Mouse (Mus musculus): Measurements from ENCODE around the gene Tmem243. TPM values are rescaled to one million over a fixed set of nuclear protein-coding genes. Genes with fewer than 3 reads are reported as not detected.

Gene Tmem243
- polyA plus RNA-seq, 1 experiment from 2014 or later: 17.3 TPM

GRCm38 (mm10) chr5:9108490-9108889, 8.0 kb downstream of the Tmem243 start:
- H3K4me3 ChIP-seq: no peak overlapping the region
- no peak overlapping the region for H3K4me2 ChIP-seq
- peaks cover 2% of the 10 kb centered on the region; the same call in 1 of the 2 replicates for H3K27me3 ChIP-seq
- no peak for ATAC-seq (ENCODE audit: insufficient number of reproducible peaks, insufficient read depth, low FRiP score, low TSS enrichment, low read depth)
- no peaks in the 10 kb centered on the region for H3K4me1 ChIP-seq
- H3K27ac ChIP-seq: no peak overlapping the region
- no peaks in the 10 kb centered on the region for H3K36me3 ChIP-seq
- no peak overlapping the region for H3K9ac ChIP-seq
- H3K9me3 ChIP-seq: no peaks in the 10 kb centered on the region
- 83% methylated on average over 5 of the region's 5 CpGs for WGBS

DNA sequence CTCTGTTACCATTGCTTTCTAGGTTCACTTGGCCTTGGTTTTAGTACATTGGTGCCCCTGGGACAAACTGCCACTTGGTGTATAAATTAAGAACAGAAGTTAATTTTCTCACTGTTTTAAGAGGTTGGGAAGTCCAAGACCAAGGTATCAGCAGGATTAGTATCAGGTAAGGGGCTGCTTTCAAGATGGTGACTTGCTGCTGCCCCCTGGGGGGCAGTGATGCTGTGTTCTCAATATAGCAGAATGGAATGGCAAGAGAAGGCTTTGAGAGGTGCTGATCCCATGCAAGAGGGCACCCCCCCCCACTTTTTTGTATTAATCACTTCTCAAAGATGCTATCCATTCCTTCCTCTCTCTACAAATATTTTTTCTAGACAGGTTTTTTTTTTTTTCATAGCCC, 9.1 kb downstream of the Tmem243 start:
- H3K36me3 ChIP-seq: no peaks in the 10 kb centered on the region
- no peak for ATAC-seq (ENCODE audit: insufficient number of reproducible peaks, insufficient read depth, low FRiP score, low TSS enrichment, low read depth)

GRCm38 (mm10) chr5:9111285-9111684, 10.8 kb downstream of the Tmem243 start:
- Histone ChIP-seq H3K27me3 (no peaks in the 10 kb centered on the region), H3K27ac (no peak overlapping the region), H3K9ac (no peak overlapping the region), H3K36me3 (peaks cover 4% of the 10 kb centered on the region), H3K9me3 (no peaks in the 10 kb centered on the region), H3K4me2 (no peak overlapping the region), H3K4me1 (no peaks in the 10 kb centered on the region), H3K4me3 (no peak overlapping the region)
- 58% methylated on average over 2 of the region's 2 CpGs for WGBS
- ATAC-seq (ENCODE audit: insufficient number of reproducible peaks, insufficient read depth, low FRiP score, low TSS enrichment, low read depth): no peak

More for the DNA sequence above, 9.1 kb downstream of the Tmem243 start:
- no peak overlapping the region for H3K27ac ChIP-seq
- H3K4me1 ChIP-seq: no peaks in the 10 kb centered on the region
- no peaks in the 10 kb centered on the region for H3K9me3 ChIP-seq
- no peak overlapping the region for H3K9ac ChIP-seq
- H3K4me3 ChIP-seq: no peak overlapping the region
- no peak overlapping the region for H3K4me2 ChIP-seq
- H3K27me3 ChIP-seq: no peaks in the 10 kb centered on the region

- H3K27me3 ChIP-seq: no peaks in the 10 kb centered on the region
- H3K4me3 ChIP-seq: no peak overlapping the region
- H3K27ac ChIP-seq: no peak overlapping the region
- no peak overlapping the region for H3K4me2 ChIP-seq
- no peak overlapping the region for H3K9ac ChIP-seq
- H3K36me3 ChIP-seq: peaks cover 7% of the 10 kb centered on the region
- H3K9me3 ChIP-seq: no peaks in the 10 kb centered on the region
- no peak for ATAC-seq (ENCODE audit: insufficient number of reproducible peaks, insufficient read depth, low FRiP score, low TSS enrichment, low read depth)
- WGBS: 20% methylated on average over 5 of the region's 5 CpGs
- H3K4me1 ChIP-seq: no peaks in the 10 kb centered on the region
Observed at GRCm38 (mm10) chr5:9111759-9112158, 11.3 kb downstream of the Tmem243 start.

- Histone ChIP-seq H3K36me3 (peaks cover 25% of the 10 kb centered on the region), H3K4me2 (no peak overlapping the region), H3K4me3 (no peak overlapping the region), H3K27ac (no peak overlapping the region), H3K9me3 (no peaks in the 10 kb centered on the region), H3K9ac (no peak overlapping the region), H3K27me3 (no peaks in the 10 kb centered on the region), H3K4me1 (no peaks in the 10 kb centered on the region)
- WGBS: 54% methylated on average over 6 of the region's 6 CpGs
- ATAC-seq (ENCODE audit: insufficient number of reproducible peaks, insufficient read depth, low FRiP score, low TSS enrichment, low read depth): no peak
Observed at GRCm38 (mm10) chr5:9114162-9114561, 13.7 kb downstream of the Tmem243 start.

DNA sequence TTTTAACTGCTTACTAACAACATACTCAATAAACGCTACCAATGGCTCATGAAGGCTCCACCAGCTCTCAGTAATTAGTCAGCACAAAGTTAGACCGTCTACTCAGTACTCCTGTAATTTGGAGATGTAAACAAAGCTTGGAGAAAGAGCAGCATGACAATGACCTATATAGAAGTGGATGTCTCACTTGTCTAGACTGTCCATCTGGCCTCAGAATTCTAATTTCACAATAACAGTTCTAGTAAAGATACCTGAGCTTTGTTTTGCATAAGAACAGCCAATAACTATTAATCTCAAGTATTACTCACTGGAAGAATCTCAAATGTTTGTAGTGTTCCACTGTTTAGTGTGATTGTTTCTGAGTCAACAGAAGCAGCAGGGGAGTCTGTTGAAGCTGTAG, 23.7 kb downstream of the Tmem243 start:
- Histone ChIP-seq H3K9ac (no peak overlapping the region), H3K36me3 (peaks cover 80% of the 10 kb centered on the region), H3K27me3 (no peaks in the 10 kb centered on the region), H3K4me2 (no peak overlapping the region), H3K9me3 (no peaks in the 10 kb centered on the region), H3K4me1 (no peaks in the 10 kb centered on the region), H3K4me3 (no peak overlapping the region), H3K27ac (no peak overlapping the region)
- no peak for ATAC-seq (ENCODE audit: insufficient number of reproducible peaks, insufficient read depth, low FRiP score, low TSS enrichment, low read depth)
- WGBS: 87% methylated on average over 2 of the region's 2 CpGs

DNA sequence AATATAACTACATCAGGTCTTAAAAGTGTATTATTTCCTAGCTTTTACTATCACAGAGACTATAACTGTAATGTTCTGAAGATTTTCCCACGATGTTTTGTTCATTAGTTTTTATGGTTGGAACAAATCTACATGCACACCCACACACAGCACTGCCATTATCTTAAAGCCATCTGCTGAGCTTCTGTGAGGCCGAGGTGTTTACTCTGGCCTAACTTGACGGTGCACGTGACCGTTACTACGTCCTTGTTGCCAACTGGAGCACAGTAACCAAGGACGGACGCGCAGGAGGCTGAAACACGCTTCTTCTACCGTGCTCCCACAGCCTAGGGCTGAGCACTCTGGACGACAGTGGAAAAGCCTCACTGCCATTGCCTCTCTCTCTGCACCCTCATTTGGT, 28.1 kb downstream of the Tmem243 start:
- Histone ChIP-seq H3K4me2 (no peak overlapping the region), H3K27me3 (no peaks in the 10 kb centered on the region), H3K4me1 (no peaks in the 10 kb centered on the region), H3K27ac (no peak overlapping the region), H3K4me3 (no peak overlapping the region), H3K9ac (no peak overlapping the region), H3K36me3 (peaks cover 61% of the 10 kb centered on the region), H3K9me3 (no peaks in the 10 kb centered on the region)
- WGBS: 93% methylated on average over 12 of the region's 12 CpGs
- no peak for ATAC-seq (ENCODE audit: insufficient number of reproducible peaks, insufficient read depth, low FRiP score, low TSS enrichment, low read depth)

DNA sequence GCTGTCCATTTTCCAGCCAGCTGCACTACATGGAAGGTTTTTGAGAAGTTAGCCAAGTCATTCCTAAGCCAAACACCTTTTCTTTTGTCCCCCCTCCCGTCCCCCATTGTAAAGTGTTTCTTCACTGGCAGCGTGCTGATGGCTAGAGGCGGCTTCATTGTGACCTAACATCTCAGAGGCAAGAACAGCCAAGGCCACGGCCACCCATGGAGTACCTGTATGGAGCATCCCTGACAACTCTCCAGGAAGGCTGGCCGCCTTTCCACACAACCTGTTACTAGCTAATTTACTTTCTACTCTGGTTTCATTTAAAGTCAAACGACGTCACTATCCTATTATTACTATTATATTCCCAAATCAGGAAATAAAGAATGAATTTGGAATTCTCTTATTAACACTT, 31.3 kb downstream of the Tmem243 start:
- Histone ChIP-seq H3K36me3 (peaks cover 65% of the 10 kb centered on the region), H3K4me1 (no peaks in the 10 kb centered on the region), H3K27ac (no peak overlapping the region), H3K9me3 (no peaks in the 10 kb centered on the region), H3K27me3 (no peaks in the 10 kb centered on the region), H3K9ac (no peak overlapping the region), H3K4me3 (no peak overlapping the region), H3K4me2 (no peak overlapping the region)
- no peak for ATAC-seq (ENCODE audit: insufficient number of reproducible peaks, insufficient read depth, low FRiP score, low TSS enrichment, low read depth)
- 92% methylated on average over 7 of the region's 7 CpGs for WGBS

DNA sequence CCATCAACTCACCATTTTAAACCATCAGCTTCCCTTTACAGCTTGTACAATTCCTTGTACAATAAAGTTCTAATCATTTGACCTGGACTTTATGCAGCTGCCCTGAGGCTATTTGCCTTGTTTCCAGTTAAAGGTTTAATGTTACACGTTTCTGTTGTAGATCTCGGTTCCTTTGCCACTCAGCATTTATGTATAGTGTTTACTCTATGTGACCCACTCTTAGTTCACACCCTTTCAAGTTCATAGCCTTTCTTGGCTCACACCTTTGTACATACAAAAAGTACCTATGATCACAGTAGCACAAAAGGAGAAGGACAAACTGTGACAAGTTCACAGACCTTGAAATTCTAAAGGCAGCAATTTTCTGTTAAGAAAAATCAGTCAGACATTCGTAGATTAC, 35.1 kb downstream of the Tmem243 start:
- peaks cover 55% of the 10 kb centered on the region for H3K36me3 ChIP-seq
- 58% methylated on average over 3 of the region's 3 CpGs for WGBS
- no peaks in the 10 kb centered on the region for H3K9me3 ChIP-seq
- no peak for ATAC-seq (ENCODE audit: insufficient number of reproducible peaks, insufficient read depth, low FRiP score, low TSS enrichment, low read depth)
- H3K9ac ChIP-seq: no peak overlapping the region
- H3K4me2 ChIP-seq: no peak overlapping the region
- H3K27ac ChIP-seq: no peak overlapping the region
- H3K27me3 ChIP-seq: no peaks in the 10 kb centered on the region
- no peaks in the 10 kb centered on the region for H3K4me1 ChIP-seq
- H3K4me3 ChIP-seq: no peak overlapping the region

- no peak overlapping the region for H3K9ac ChIP-seq
- ATAC-seq (ENCODE audit: insufficient number of reproducible peaks, insufficient read depth, low FRiP score, low TSS enrichment, low read depth): no peak
- no peak overlapping the region for H3K4me2 ChIP-seq
- no peak overlapping the region for H3K27ac ChIP-seq
- WGBS: 91% methylated on average over 8 of the region's 8 CpGs
- H3K9me3 ChIP-seq: no peaks in the 10 kb centered on the region
- no peaks in the 10 kb centered on the region for H3K27me3 ChIP-seq
- no peaks in the 10 kb centered on the region for H3K4me1 ChIP-seq
- H3K4me3 ChIP-seq: no peak overlapping the region
- peaks cover 66% of the 10 kb centered on the region for H3K36me3 ChIP-seq
Observed at GRCm38 (mm10) chr5:9140724-9141123, 40.3 kb downstream of the Tmem243 start.

DNA sequence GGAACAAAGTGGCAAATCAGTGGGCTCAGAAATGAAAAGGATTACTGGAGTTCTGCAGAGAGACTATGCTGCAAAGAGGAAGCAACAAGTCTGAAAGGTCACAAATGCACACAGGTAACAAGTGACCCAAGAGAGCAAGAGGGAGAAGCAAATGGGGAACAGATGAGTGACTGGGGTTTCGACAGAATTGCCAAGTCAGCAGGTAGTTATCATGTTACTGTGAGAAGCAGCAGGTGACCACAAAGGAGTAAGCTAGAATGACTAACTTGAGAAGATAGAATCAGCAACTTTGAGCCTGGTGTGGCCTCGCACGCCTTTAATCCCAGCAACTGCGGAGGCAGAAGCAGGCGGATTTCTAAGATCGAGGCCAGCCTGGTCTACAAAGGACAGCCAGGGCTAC, 41.9 kb downstream of the Tmem243 start:
- Histone ChIP-seq H3K27me3 (no peaks in the 10 kb centered on the region), H3K9me3 (no peaks in the 10 kb centered on the region), H3K27ac (no peak overlapping the region), H3K9ac (no peak overlapping the region), H3K4me2 (no peak overlapping the region), H3K4me1 (no peaks in the 10 kb centered on the region), H3K4me3 (no peak overlapping the region), H3K36me3 (peaks cover 57% of the 10 kb centered on the region)
- ATAC-seq (ENCODE audit: insufficient number of reproducible peaks, insufficient read depth, low FRiP score, low TSS enrichment, low read depth): no peak
- 83% methylated on average over 6 of the region's 6 CpGs for WGBS

DNA sequence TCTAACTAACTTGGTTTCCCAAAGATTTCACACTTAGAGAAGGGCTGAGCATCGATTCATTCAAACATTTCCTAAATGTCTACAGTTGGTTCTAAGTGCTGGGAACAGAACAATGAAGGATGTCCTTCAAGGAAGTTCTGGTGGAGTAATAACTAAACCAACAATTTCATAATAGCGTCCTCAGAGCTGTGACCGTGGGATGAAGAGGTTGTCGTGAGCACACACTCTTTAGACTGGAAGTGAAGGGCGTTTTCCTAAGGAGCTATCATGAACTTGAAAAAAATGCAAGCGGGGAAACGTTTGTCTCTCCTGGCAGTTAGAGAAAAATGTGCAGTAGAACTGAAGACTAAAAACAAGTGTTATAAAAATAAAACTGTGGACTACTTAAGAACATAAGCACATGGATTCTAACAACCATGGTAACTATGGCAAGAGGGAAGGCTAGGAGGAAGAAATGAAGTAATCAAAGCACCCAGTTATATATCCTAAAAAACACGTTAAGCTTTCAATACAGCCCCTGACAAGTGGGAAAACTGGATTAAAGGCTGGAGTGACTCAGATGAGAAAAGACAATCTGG, 48.9 kb downstream of the Tmem243 start:
- Histone ChIP-seq H3K4me2 (no peak overlapping the region), H3K4me3 (no peak overlapping the region), H3K9me3 (no peaks in the 10 kb centered on the region), H3K4me1 (no peaks in the 10 kb centered on the region), H3K9ac (no peak overlapping the region), H3K27ac (no peak overlapping the region), H3K27me3 (no peaks in the 10 kb centered on the region), H3K36me3 (peaks cover 38% of the 10 kb centered on the region)
- no peak for ATAC-seq (ENCODE audit: insufficient number of reproducible peaks, insufficient read depth, low FRiP score, low TSS enrichment, low read depth)
- 92% methylated on average over 8 of the region's 8 CpGs for WGBS

GRCm38 (mm10) chr5:9156746-9157145, 56.3 kb downstream of the Tmem243 start:
- Histone ChIP-seq H3K4me1 (peaks cover 6% of the 10 kb centered on the region), H3K9me3 (no peaks in the 10 kb centered on the region), H3K9ac (no peak overlapping the region), H3K27me3 (no peaks in the 10 kb centered on the region), H3K36me3 (0 out of 2 replicates have a peak, but pooled peaks cover 11% of the 10 kb centered on the region), H3K4me2 (no peak overlapping the region), H3K4me3 (no peak overlapping the region), H3K27ac (no peak overlapping the region)
- no peak for ATAC-seq (ENCODE audit: insufficient number of reproducible peaks, insufficient read depth, low FRiP score, low TSS enrichment, low read depth)

Measured in embryonic facial prominence, embryonic 13.5 days (tissue).